Mouse (Mus musculus) E14TG2a.4 (cell line): Measurements from ENCODE around the gene Cnnm1.

Experiments
- CTCF ChIP-seq: conservative IDR thresholded peaks from 2 replicates; pipeline ENCODE4 v1.5.1; 2014; ENCODE audit warnings: low read length
- NANOG ChIP-seq: IDR thresholded peaks from 2 replicates; pipeline ENCODE4 v1.6.1; 2014; ENCODE audit warnings: borderline replicate concordance, low read length, mixed read lengths
- POU5F1 ChIP-seq: IDR thresholded peaks from 2 replicates; pipeline ENCODE4 v1.6.1; 2014; ENCODE audit warnings: low read length, borderline replicate concordance

DNA sequence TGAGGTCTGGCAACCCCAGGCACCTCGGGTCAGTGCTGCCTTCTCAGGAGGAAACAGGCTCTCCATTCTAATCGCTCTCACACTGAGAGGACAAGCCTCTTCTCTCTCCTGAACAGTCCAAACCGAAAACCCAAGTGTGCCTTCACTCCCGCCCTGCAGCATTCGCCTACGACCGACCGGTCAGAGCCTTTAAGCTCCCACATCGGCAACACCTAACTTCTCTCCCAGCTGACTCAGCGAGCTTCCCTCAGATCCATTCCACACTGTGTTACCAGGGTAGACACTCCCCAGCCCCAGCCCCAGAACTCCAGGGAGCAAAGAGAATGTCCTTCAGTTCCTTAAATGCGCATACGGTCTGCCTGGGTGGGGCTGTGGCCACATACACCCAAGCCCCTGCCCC lies 65.2 kb downstream of the Cnnm1 start:
- TF ChIP-seq NANOG = no peak
- TF ChIP-seq CTCF = no peak
- no peak for TF ChIP-seq POU5F1
